Mouse (Mus musculus): ENCODE measurements around the gene Ripply1.

The Ripply1 gene

GRCm38 (mm10) chrX:139782278-139783044, at the start of gene Ripply1:
Gene Ripply1 (minus strand): TSS chrX:139782353.
- no peak for DNase-seq (ENCODE audit: low spot score in 2 of 2)

GRCm38 (mm10) chrX:139828363-139829092, 46.4 kb upstream of the Ripply1 start:
- DNase-seq (ENCODE audit: low spot score in 2 of 2) = no peak

- no peak for DNase-seq (ENCODE audit: low spot score in 2 of 2)
These were observed 44.8 kb upstream of the Ripply1 start for GRCm38 (mm10) chrX:139826926-139827325.

- no peak for DNase-seq (ENCODE audit: low spot score in 2 of 2)
These were observed 43.2 kb upstream of the Ripply1 start for GRCm38 (mm10) chrX:139825402-139825801.

- DNase-seq (ENCODE audit: low spot score in 2 of 2) = no peak
These were observed 33.0 kb upstream of the Ripply1 start for GRCm38 (mm10) chrX:139815201-139815600.

GRCm38 (mm10) chrX:139814018-139814635, 32.0 kb upstream of the Ripply1 start:
- no peak for DNase-seq (ENCODE audit: low spot score in 2 of 2)

- DNase-seq (ENCODE audit: low spot score in 2 of 2) = no peak
These were observed 31.3 kb upstream of the Ripply1 start for GRCm38 (mm10) chrX:139813299-139814002.

- no peak for DNase-seq (ENCODE audit: low spot score in 2 of 2)
These were observed 30.6 kb upstream of the Ripply1 start for GRCm38 (mm10) chrX:139812636-139813298.

GRCm38 (mm10) chrX:139808501-139808900, 26.3 kb upstream of the Ripply1 start:
- DNase-seq (ENCODE audit: low spot score in 2 of 2) = peak in 1 of 2 experiments; percentile 27

GRCm38 (mm10) chrX:139808085-139808484, 25.9 kb upstream of the Ripply1 start:
- DNase-seq (ENCODE audit: low spot score in 2 of 2) = peak in 1 of 2 experiments; percentile 42

- no peak for DNase-seq (ENCODE audit: low spot score in 2 of 2)
These were observed 25.2 kb upstream of the Ripply1 start for GRCm38 (mm10) chrX:139807391-139807790.

GRCm38 (mm10) chrX:139805918-139806317, 23.8 kb upstream of the Ripply1 start:
- DNase-seq (ENCODE audit: low spot score in 2 of 2) = no peak

GRCm38 (mm10) chrX:139803028-139803427, 20.9 kb upstream of the Ripply1 start:
- DNase-seq (ENCODE audit: low spot score in 2 of 2) = no peak

GRCm38 (mm10) chrX:139800406-139800878, 18.3 kb upstream of the Ripply1 start, which contains the start of gene Cldn2:
Gene Cldn2 (plus strand): TSS chrX:139800828.
- no peak for DNase-seq (ENCODE audit: low spot score in 2 of 2)

GRCm38 (mm10) chrX:139799953-139800352, 17.8 kb upstream of the Ripply1 start:
- DNase-seq (ENCODE audit: low spot score in 2 of 2) = no peak

GRCm38 (mm10) chrX:139797875-139798274, 15.7 kb upstream of the Ripply1 start:
- DNase-seq (ENCODE audit: low spot score in 2 of 2) = no peak

- DNase-seq (ENCODE audit: low spot score in 2 of 2) = no peak
These were observed 13.9 kb upstream of the Ripply1 start for GRCm38 (mm10) chrX:139796037-139796436.

- DNase-seq (ENCODE audit: low spot score in 2 of 2) = no peak
These were observed 12.1 kb upstream of the Ripply1 start for GRCm38 (mm10) chrX:139794072-139794845.

GRCm38 (mm10) chrX:139785764-139786163, 3.6 kb upstream of the Ripply1 start:
- no peak for DNase-seq (ENCODE audit: low spot score in 2 of 2)

- DNase-seq (ENCODE audit: low spot score in 2 of 2) = no peak
These were observed 881 bp upstream of the Ripply1 start for GRCm38 (mm10) chrX:139783045-139783422.
